Mouse (Mus musculus): ENCODE results near the gene Rassf2. TPM values are rescaled to one million over a fixed set of nuclear protein-coding genes. Genes with fewer than 3 reads are reported as not detected.

The Rassf2 gene
- total RNA-seq, 2 experiments from 2014 or later = 54.8 to 76.3 TPM

Other genes starting within 250 kb of the Rassf2 start
- gene Erv3, start 170.5 kb downstream of the Rassf2 start, total RNA-seq (2014; fragmentation: Nextera tagmentation) = not detected in 2 replicates
- gene Erv3, start 170.5 kb downstream of the Rassf2 start, total RNA-seq (2017) = not detected in 2 replicates
- gene Prnp, start 120.3 kb downstream of the Rassf2 start, total RNA-seq (2014; fragmentation: Nextera tagmentation) = 1.2 TPM in 1 of 2 replicates, not detected in the other
- gene Prnp, start 120.3 kb downstream of the Rassf2 start, total RNA-seq (2017) = 1.6 and 2.9 TPM in 2 replicates
- not detected in 2 replicates for gene Prn, start 120.3 kb downstream of the Rassf2 start, total RNA-seq (2014; fragmentation: Nextera tagmentation)
- not detected in 2 replicates for gene Prn, start 120.3 kb downstream of the Rassf2 start, total RNA-seq (2017)
- not detected in 2 replicates for gene Prnd, start 79.4 kb downstream of the Rassf2 start, total RNA-seq (2014; fragmentation: Nextera tagmentation)
- not detected in 2 replicates for gene Prnd, start 79.4 kb downstream of the Rassf2 start, total RNA-seq (2017)
- gene Slc23a2, start 114.8 kb upstream of the Rassf2 start, total RNA-seq (2014; fragmentation: Nextera tagmentation) = 4.5 and 12.5 TPM in 2 replicates
- gene Slc23a2, start 114.8 kb upstream of the Rassf2 start, total RNA-seq (2017) = 5.6 and 17.1 TPM in 2 replicates
- gene Tmem230, start 217.5 kb upstream of the Rassf2 start, total RNA-seq (2014; fragmentation: Nextera tagmentation) = 50.1 and 51.5 TPM in 2 replicates
- gene Tmem230, start 217.5 kb upstream of the Rassf2 start, total RNA-seq (2017) = 18.7 and 19.4 TPM in 2 replicates
- 627 and 644 TPM in 2 replicates for gene Pcna, start 223.1 kb upstream of the Rassf2 start, total RNA-seq (2014; fragmentation: Nextera tagmentation)
- gene Pcna, start 223.1 kb upstream of the Rassf2 start, total RNA-seq (2017) = 619 and 668 TPM in 2 replicates
- 8.7 and 22.5 TPM in 2 replicates for gene Cds2, start 232.9 kb upstream of the Rassf2 start, total RNA-seq (2014; fragmentation: Nextera tagmentation)
- gene Cds2, start 232.9 kb upstream of the Rassf2 start, total RNA-seq (2017) = 7.0 and 9.7 TPM in 2 replicates

Data from granulocyte monocyte progenitor cell, adult 5-6 weeks (primary cell).